Mouse (Mus musculus) urinary bladder, adult 2 months (tissue): ENCODE results near the gene Olfr126. TPM values are rescaled to one million over a fixed set of nuclear protein-coding genes. Genes with fewer than 3 reads are reported as not detected.

ENCODE experiments used
- DNase-seq: peaks from one replicate; pipeline ENCODE4 v3.0.0; 2022; ENCODE audit warnings: low spot score
- polyA plus RNA-seq: library from polyadenylated mRNA; depleted of rRNA; stranded (reverse); fragments of >200 nt; gene quantifications from 2 replicates; pipeline ENCODE4 v1.2.3, GENCODE M21; 2012; rRNA removed

Gene Olfr126
- polyA plus RNA-seq, result not detected in 2 replicates

GRCm38 (mm10) chr17:37847183-37847582, at the start of gene Olfr126:
Gene Olfr126, plus strand, starts transcription at chr17:37847483.
- DNase-seq, result no peak

DNA sequence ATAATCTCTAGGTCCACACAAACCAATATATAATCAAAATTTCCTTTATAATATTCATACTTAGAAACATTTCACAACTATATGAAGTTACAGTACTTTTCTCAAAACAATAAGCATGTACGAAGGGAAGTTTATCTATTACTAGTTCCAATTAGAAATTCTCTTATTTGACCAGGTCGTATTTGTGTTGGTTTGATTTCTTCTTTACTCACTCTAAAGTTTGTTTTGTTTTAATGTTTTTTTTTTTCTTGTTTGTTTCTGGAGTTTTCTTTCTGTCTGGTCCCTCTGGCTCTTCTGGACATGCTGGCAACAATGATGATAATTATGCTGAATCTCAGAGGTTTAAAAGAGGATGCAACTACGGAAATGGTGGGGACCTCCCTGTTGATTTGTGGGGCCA, 47.7 kb upstream of the Olfr126 start, which contains the start of gene Olfr124:
Olfr124 (plus strand) TSS at position 301 of the 400 bp plus-strand sequence.
- DNase-seq, result no peak

GRCm38 (mm10) chr17:37832649-37833048, 14.6 kb upstream of the Olfr126 start, which contains the start of gene Olfr125:
Gene Olfr125, plus strand, starts transcription at chr17:37832949.
- no peak for DNase-seq

DNA sequence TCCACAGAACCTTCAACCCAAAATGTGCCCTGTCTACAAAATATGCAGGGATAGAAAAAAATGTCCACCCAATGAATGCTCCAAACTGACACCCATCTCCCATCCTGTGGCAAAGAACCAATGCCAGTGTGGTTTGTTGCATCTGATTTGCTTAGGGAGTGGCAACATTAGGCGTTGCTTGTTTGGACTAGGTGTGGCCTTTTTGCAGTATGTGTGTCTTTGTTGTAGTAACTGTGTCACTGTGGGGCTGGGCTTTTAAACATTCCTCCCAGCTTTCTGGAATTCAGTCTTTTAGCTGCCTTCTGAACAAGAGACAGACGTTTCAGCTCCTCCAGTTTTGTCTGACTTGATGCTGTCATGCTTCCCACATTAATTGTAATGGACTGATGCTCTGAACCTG, 16.6 kb downstream of the Olfr126 start:
- DNase-seq, result no peak

- DNase-seq, result no peak
Measured at GRCm38 (mm10) chr17:37869676-37870205, 22.5 kb downstream of the Olfr126 start.

GRCm38 (mm10) chr17:37873830-37874229, 26.5 kb downstream of the Olfr126 start:
- no peak for DNase-seq

DNA sequence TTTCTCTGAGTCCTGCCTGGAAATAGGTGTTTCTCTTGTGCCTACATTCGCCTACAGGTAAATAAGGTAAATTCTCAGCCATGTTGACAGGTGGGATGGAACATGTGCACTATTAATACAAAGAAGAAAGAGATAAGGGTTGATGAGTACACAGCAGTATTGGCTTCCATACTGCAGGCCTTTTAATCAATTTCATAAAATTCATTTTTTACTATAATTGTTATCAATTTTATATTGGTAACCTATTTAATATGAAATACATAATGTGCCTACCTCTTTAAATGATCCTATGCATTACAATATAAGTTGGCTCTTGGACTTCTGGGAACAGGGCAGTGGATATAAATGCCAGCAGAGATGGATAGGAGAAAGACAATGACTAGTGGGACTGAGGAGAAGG, 52.9 kb downstream of the Olfr126 start, which contains the start of gene Olfr127:
Olfr127 (plus strand) TSS at position 301 of the 400 bp plus-strand sequence.
- DNase-seq, result no peak

Other genes starting within 250 kb of the Olfr126 start
- gene Olfr115, start 220.4 kb upstream of the Olfr126 start, polyA plus RNA-seq, result not detected in 2 replicates
- gene Olfr116, start 220.3 kb upstream of the Olfr126 start, polyA plus RNA-seq, result not detected in 2 replicates
- gene Olfr117, start 183.7 kb upstream of the Olfr126 start, polyA plus RNA-seq, result not detected in 2 replicates
- gene Olfr118, start 180.5 kb upstream of the Olfr126 start, polyA plus RNA-seq, result not detected in 2 replicates
- not detected in 2 replicates for gene Olfr119, start 150.9 kb upstream of the Olfr126 start, polyA plus RNA-seq
- gene Olfr120, start 125.7 kb upstream of the Olfr126 start, polyA plus RNA-seq, result not detected in 2 replicates
- not detected in 2 replicates for gene Olfr121, start 98.6 kb upstream of the Olfr126 start, polyA plus RNA-seq
- gene Olfr122, start 78.9 kb upstream of the Olfr126 start, polyA plus RNA-seq, result not detected in 2 replicates
- not detected in 2 replicates for gene Olfr123, start 54.0 kb upstream of the Olfr126 start, polyA plus RNA-seq
- gene Olfr124, start 47.6 kb upstream of the Olfr126 start, polyA plus RNA-seq, result not detected in 2 replicates
- not detected in 2 replicates for gene Olfr125, start 14.5 kb upstream of the Olfr126 start, polyA plus RNA-seq
- not detected in 2 replicates for gene Olfr127, start 53.0 kb downstream of the Olfr126 start, polyA plus RNA-seq
- not detected in 2 replicates for gene Olfr128, start 73.1 kb downstream of the Olfr126 start, polyA plus RNA-seq
- gene Olfr761, start 105.6 kb downstream of the Olfr126 start, polyA plus RNA-seq, result not detected in 2 replicates
- not detected in 2 replicates for gene Olfr129, start 212.6 kb downstream of the Olfr126 start, polyA plus RNA-seq
- not detected in 2 replicates for gene Olfr130, start 216.4 kb downstream of the Olfr126 start, polyA plus RNA-seq
- gene Olfr131, start 241.2 kb downstream of the Olfr126 start, polyA plus RNA-seq, result not detected in 2 replicates